Mouse (Mus musculus): Measurements from ENCODE around the gene Mettl15.
"Not testable (repeated sequence)": the region's sequence is repeated elsewhere in the genome, so short reads cannot be mapped to it uniquely, and the experiment has no call there.

The Mettl15 gene

GRCm38 (mm10) chr2:109280600-109281340 is at the start of gene Mettl15, which contains the start of gene Kif18a:
Mettl15 (minus strand) TSS chr2:109280748.
Kif18a (plus strand) TSS chr2:109280738.
- peak; percentile 95 for DNase-seq

DNA sequence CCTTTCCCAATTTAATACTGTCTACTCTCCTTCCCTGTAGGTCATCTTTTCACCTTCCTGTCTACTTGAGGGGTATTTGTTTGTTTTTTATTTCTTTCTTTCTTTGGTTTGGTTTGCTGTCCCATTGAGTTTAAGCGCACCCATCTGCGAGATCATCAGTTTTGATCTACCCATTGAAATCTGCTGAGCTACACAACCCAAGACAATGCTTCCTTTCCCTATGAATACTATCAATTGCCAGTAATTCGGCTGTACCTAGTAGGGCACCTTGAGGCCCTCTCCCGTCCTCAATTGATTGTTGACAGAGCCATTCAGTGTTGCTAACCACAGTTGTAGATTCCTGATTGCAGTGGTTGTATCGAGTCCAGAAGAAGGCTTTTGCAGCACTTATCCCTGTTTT is 30.8 kb upstream of the Mettl15 start:
- DNase-seq, result no peak

DNA sequence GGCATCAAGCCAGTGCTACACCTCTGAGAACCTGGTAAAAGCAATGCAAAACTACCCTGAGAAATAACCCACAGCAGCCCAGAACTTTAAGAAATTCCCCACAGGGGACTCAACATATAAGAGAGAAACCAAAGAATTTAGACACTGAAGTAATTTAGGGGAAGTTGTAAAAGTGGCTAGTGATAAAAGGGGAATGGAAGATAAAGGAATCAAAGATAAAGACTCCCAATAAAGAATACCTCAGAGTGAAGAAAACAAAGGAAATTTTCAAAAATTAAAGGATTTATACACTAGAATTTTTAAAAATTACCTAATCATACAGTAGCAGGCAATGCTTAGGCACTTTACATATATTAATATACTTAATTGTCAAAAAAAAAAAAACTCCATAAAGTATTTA is 23.1 kb upstream of the Mettl15 start:
- no peak for DNase-seq

- DNase-seq, result no peak
Observed at GRCm38 (mm10) chr2:109302234-109302633, 21.7 kb upstream of the Mettl15 start.

GRCm38 (mm10) chr2:109298160-109298559 is 17.6 kb upstream of the Mettl15 start:
- no peak for DNase-seq

DNA sequence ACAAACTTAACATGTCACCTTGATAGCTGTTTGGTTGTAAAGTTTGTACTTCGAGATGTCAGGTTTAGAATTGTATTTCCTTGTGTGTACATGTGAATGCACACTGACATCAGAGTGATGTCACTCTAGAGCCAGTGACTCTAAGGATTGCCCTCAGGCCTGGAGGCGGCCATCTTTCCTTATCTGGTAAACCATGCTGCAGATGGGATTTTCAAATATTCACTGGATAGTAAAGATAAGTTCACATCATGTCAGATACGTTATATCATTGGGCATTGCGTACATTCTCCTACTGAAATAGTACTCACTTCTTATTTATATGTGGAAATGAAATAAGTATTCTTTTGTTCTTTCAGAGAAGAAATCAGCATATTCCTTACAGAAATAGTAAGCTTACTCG is 15.7 kb upstream of the Mettl15 start:
- no peak for DNase-seq

GRCm38 (mm10) chr2:109289327-109289726 is 8.8 kb upstream of the Mettl15 start:
- no peak for DNase-seq

GRCm38 (mm10) chr2:109284121-109284520 is 3.6 kb upstream of the Mettl15 start:
- DNase-seq, result no peak

GRCm38 (mm10) chr2:109281341-109281690 is 768 bp upstream of the Mettl15 start:
- no peak for DNase-seq

DNA sequence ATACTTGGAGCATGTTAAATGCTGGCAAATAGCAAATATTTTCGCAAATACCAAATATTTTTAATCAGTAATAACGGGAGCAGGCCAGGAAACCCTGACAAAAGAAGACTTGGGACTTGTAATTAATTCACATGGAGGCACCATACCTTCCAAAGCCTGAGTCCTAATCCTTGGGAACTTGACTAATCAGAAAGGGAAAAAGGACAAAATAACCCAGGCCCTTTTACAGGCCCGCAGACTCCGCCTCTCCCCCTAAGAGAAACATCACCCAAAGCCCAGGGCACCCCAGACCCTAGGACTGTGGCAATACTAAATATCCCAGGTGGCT is 312 bp downstream of the Mettl15 start:
- DNase-seq, result no peak

GRCm38 (mm10) chr2:109278036-109278435 is 2.5 kb downstream of the Mettl15 start:
- DNase-seq, result peak; percentile 54 to 62

GRCm38 (mm10) chr2:109277593-109277992 is 3.0 kb downstream of the Mettl15 start:
- DNase-seq, result no peak

GRCm38 (mm10) chr2:109273098-109273497 is 7.5 kb downstream of the Mettl15 start:
- no peak for DNase-seq

- no peak for DNase-seq
Observed at GRCm38 (mm10) chr2:109262779-109263178, 17.8 kb downstream of the Mettl15 start.

DNA sequence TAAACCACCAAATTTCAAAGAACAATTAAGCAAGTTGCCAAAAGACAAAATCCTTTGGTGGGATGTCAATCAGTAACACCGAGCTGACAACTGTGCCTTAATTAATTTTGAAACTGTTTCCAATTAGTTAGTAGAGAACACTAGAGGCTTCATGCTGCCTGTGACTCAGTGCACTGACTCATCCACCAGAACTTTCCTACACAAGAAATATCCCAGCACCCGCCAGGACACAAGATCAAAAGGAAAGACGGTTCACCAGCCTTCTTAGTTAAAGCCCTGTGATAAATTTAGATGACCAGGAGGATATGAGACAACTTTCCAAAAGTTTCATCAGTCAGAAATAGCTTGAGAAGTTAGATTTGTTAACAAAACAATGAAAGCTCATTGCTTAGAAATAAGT is 38.6 kb downstream of the Mettl15 start:
- no peak for DNase-seq

- no peak for DNase-seq
Observed at GRCm38 (mm10) chr2:109235741-109236140, 44.8 kb downstream of the Mettl15 start.

DNA sequence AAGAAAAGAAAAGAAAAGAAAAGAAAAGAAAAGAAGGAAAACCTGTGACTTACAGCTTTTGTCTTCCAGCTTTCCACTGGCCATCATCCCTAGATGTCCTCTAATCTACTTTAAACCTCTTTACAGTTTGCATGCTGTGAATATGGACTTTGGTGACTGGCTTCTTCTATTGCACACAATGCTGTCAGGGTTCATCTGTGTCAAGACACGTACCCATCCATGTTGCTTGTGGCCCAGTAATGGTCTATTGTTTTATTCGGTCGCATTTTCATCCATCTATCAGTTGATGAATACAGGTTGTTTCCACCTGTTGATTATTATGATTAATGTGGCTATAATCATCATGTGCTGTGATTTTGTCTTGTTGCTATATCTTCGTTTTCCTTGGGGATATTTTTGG is 46.7 kb downstream of the Mettl15 start:
- DNase-seq, result no peak

DNA sequence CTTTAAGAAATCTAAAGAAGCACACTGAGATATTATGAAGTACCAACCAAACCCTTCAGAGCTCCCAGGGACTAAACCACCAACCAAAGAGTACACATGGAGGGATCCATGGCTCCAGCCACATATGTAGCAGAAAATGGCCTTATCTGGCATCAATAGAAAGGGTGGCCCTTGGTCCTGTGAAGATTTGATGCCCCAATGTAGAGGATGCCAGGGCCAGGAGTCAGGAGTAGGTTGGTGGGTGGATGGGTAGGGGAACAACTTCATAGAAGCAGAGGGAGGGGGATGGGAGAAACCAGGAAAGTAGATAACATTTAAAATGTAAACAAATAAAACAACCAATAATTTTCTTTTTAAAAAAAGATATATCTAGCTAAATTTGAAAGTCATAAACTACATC is 50.1 kb downstream of the Mettl15 start:
- DNase-seq, result no peak

- DNase-seq, result no peak
Observed at GRCm38 (mm10) chr2:109227196-109227595, 53.4 kb downstream of the Mettl15 start.

GRCm38 (mm10) chr2:109221470-109221869 is 59.1 kb downstream of the Mettl15 start:
- no peak for DNase-seq

DNA sequence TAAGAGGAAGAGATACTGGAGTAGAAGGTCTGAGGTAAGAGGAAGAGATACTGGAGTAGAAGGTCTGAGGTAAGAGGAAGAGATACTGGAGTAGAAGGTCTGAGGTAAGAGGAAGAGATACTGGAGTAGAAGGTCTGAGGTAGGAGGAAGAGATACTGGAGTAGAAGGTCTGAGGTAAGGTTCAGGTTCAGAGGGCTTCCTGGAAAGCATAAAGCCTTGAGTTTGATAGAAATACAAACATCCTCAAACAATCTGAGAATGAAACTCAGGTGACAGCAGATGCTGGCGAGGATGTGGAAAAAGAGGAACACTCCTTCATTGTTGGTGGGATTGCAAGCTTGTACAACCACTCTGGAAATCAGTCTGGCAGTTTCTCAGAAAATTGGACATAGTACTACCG is 63.9 kb downstream of the Mettl15 start:
- not testable (repeated sequence) for DNase-seq

DNA sequence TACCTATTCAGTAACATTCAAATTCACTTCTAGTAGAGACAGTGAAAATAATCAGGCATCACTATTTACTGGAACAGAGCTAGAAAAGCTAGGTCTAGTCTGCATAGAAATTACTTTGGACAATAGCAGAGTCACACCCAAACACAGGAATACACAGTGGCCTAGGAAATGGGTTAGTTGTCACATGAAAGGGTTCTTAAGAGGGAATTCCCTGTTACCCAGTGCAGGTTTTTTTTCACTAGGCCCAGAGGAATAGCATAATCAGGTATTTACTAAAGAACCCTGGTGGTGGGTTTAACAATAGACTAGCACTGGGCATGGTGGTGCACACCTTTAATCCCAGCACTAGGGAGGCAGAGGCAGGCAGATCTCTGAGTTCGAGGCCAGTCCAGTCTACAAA is 69.9 kb downstream of the Mettl15 start:
- not testable (repeated sequence) for DNase-seq

DNA sequence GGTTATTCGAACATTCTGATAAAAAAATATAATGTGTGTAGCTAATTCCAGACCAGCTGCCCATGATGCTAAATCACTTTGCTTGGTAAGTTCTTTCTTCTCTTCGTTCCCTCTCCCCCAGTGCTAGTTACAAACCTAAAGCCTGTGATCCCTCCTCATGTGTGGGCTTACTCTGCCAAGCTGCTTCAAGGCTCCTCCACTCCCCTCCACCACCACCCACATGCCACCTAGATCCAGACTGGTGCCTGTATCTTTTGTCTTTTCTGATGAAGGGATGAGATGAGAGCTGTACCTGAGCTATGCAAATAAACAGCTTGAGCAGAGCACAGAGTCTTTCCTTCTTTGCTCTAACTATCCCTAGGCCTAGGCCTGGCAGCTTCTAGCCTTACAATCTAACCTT is 72.5 kb downstream of the Mettl15 start:
- DNase-seq, result no peak

GRCm38 (mm10) chr2:109182993-109183392 is 97.6 kb downstream of the Mettl15 start:
- no peak for DNase-seq

- no peak for DNase-seq
Observed at GRCm38 (mm10) chr2:109158509-109158908, 122.0 kb downstream of the Mettl15 start.

Data from B cell, adult 2 months (primary cell).